Mouse (Mus musculus) kidney, adult 2 months (tissue): Measurements from ENCODE around the gene Rcan3. TPM values are rescaled to one million over a fixed set of nuclear protein-coding genes. Genes with fewer than 3 reads are reported as not detected.

Source experiments
- DNase-seq: peaks from one replicate; pipeline ENCODE4 v3.0.0; 2021
- H3K27ac ChIP-seq: fragments of 200-500 bp; 2 replicates; pipeline ENCODE4 v1.5.1; 2012; ENCODE audit warnings: low read depth, low read length, control low read depth, inconsistent platforms; ENCODE audit not compliant: insufficient read depth
- H3K27me3 ChIP-seq: fragments of 200-500 bp; replicated peaks from 2 replicates; pipeline ENCODE4 v1.6.1; 2012; ENCODE audit warnings: mild to moderate bottlenecking, moderate library complexity, low read length, inconsistent platforms; ENCODE audit not compliant: control insufficient read depth, insufficient read depth
- H3K36me3 ChIP-seq: fragments of 200-500 bp; 2 replicates; pipeline ENCODE4 v1.6.1; 2012; ENCODE audit warnings: mild to moderate bottlenecking, moderate library complexity, low read length, inconsistent platforms; ENCODE audit not compliant: control insufficient read depth, insufficient read depth
- H3K4me1 ChIP-seq: fragments of 200-500 bp; 2 replicates; pipeline ENCODE4 v1.6.1; 2011; ENCODE audit warnings: low read length; ENCODE audit not compliant: control insufficient read depth, insufficient read depth
- H3K4me3 ChIP-seq: fragments of 200-500 bp; 2 replicates; pipeline ENCODE4 v1.5.1; 2011; ENCODE audit warnings: mild to moderate bottlenecking, low read depth, low read length, control low read depth; ENCODE audit not compliant: insufficient read depth
- CTCF ChIP-seq: fragments of 200-500 bp; conservative IDR thresholded peaks from 2 replicates; pipeline ENCODE4 v1.5.1; 2011; ENCODE audit warnings: low read depth, mild to moderate bottlenecking, control low read depth, low read length, moderate library complexity, mixed read lengths; ENCODE audit not compliant: insufficient read depth, insufficient read length
- POLR2A ChIP-seq: fragments of 200-500 bp; IDR thresholded peaks from one replicate; pipeline ENCODE4 v1.6.1; 2011; ENCODE audit warnings: low read depth, low read length, control low read depth
- WGBS: fragments of 180-500 bp; shearing (Covaris S2); methylation state at CpG from one replicate; pipeline ENCODE4 v1.1.7; 2018; 5-methylcytosine and 5-hydroxymethylcytosine counted together
- polyA plus RNA-seq: library from polyadenylated mRNA; depleted of rRNA; stranded (reverse); fragments of >200 nt; gene quantifications from 2 replicates; pipeline ENCODE4 v1.2.3, GENCODE M21; 2012; rRNA removed

The Rcan3 gene
- polyA plus RNA-seq, 1 experiment: 13.4 TPM

- no peak overlapping the region for H3K4me3 ChIP-seq
- no peaks in the 10 kb centered on the region for H3K27me3 ChIP-seq
- no peaks in the 10 kb centered on the region for H3K36me3 ChIP-seq
- no peak overlapping the region for H3K27ac ChIP-seq
- peak; percentile 65 for DNase-seq
- TF ChIP-seq POLR2A (no peak), CTCF (peak; percentile 99)
- 3% methylated on average over 14 of the region's 14 CpGs for WGBS
- H3K4me1 ChIP-seq: no peaks in the 10 kb centered on the region
These were observed 51.3 kb downstream of the Rcan3 start for GRCm38 (mm10) chr4:135382316-135382715.

- DNase-seq: no peak
- 71% methylated on average over 8 of the region's 8 CpGs for WGBS
- TF ChIP-seq POLR2A: no peak
- no peak for TF ChIP-seq CTCF
- H3K4me3 ChIP-seq: no peak overlapping the region
- H3K27me3 ChIP-seq: no peaks in the 10 kb centered on the region
- H3K4me1 ChIP-seq: no peaks in the 10 kb centered on the region
- no peak overlapping the region for H3K27ac ChIP-seq
- no peaks in the 10 kb centered on the region for H3K36me3 ChIP-seq
These were observed 52.3 kb downstream of the Rcan3 start for GRCm38 (mm10) chr4:135381355-135381754.

- H3K4me3 ChIP-seq: no peak overlapping the region
- no peak for TF ChIP-seq CTCF
- no peak for TF ChIP-seq POLR2A
- no peaks in the 10 kb centered on the region for H3K36me3 ChIP-seq
- no peaks in the 10 kb centered on the region for H3K4me1 ChIP-seq
- H3K27ac ChIP-seq: no peak overlapping the region
- DNase-seq: peak; percentile 45
- H3K27me3 ChIP-seq: no peaks in the 10 kb centered on the region
- WGBS: 71% methylated on average over 11 of the region's 11 CpGs
These were observed 56.4 kb downstream of the Rcan3 start for GRCm38 (mm10) chr4:135377241-135377640.

GRCm38 (mm10) chr4:135375444-135375843 is 58.2 kb downstream of the Rcan3 start:
- Histone ChIP-seq H3K27me3 (no peaks in the 10 kb centered on the region), H3K36me3 (no peaks in the 10 kb centered on the region), H3K27ac (no peak overlapping the region), H3K4me3 (no peak overlapping the region), H3K4me1 (no peaks in the 10 kb centered on the region)
- TF ChIP-seq CTCF: peak; percentile 53
- TF ChIP-seq POLR2A: no peak
- no peak for DNase-seq
- WGBS: 66% methylated on average over 3 of the region's 3 CpGs

- no peak overlapping the region for H3K4me3 ChIP-seq
- no peaks in the 10 kb centered on the region for H3K27me3 ChIP-seq
- no peak for DNase-seq
- H3K27ac ChIP-seq: no peak overlapping the region
- no peaks in the 10 kb centered on the region for H3K4me1 ChIP-seq
- TF ChIP-seq CTCF: peak; percentile 24; the same call in 1 of the 2 replicates
- TF ChIP-seq POLR2A: no peak
- H3K36me3 ChIP-seq: no peaks in the 10 kb centered on the region
- 87% methylated on average over 5 of the region's 5 CpGs for WGBS
These were observed 60.4 kb downstream of the Rcan3 start for GRCm38 (mm10) chr4:135373299-135373698.

GRCm38 (mm10) chr4:135370372-135370771 is 63.3 kb downstream of the Rcan3 start:
- TF ChIP-seq CTCF: no peak
- no peak for TF ChIP-seq POLR2A
- no peaks in the 10 kb centered on the region for H3K27me3 ChIP-seq
- DNase-seq: peak; percentile 65
- no peaks in the 10 kb centered on the region for H3K4me1 ChIP-seq
- no peak overlapping the region for H3K27ac ChIP-seq
- 73% methylated on average over 11 of the region's 11 CpGs for WGBS
- no peaks in the 10 kb centered on the region for H3K36me3 ChIP-seq
- H3K4me3 ChIP-seq: no peak overlapping the region

- no peak for DNase-seq
- Histone ChIP-seq H3K4me3 (no peak overlapping the region), H3K36me3 (no peaks in the 10 kb centered on the region), H3K4me1 (no peaks in the 10 kb centered on the region; the same call in 1 of the 2 replicates), H3K27me3 (no peaks in the 10 kb centered on the region), H3K27ac (no peak overlapping the region)
- TF ChIP-seq POLR2A (no peak), CTCF (no peak)
- 67% methylated on average over 6 of the region's 6 CpGs for WGBS
These were observed 70.8 kb downstream of the Rcan3 start for GRCm38 (mm10) chr4:135362828-135363227.

Other genes starting within 250 kb of the Rcan3 start
- 86.6 and 91.1 TPM in 2 replicates for gene Clic4, start 161.0 kb downstream of the Rcan3 start, polyA plus RNA-seq
- 17.1 and 21.6 TPM in 2 replicates for gene Srrm1, start 80.5 kb downstream of the Rcan3 start, polyA plus RNA-seq
- 0.75 and 0.88 TPM in 2 replicates for gene Ncmap, start 35.6 kb downstream of the Rcan3 start, polyA plus RNA-seq
- 0.24 and 0.41 TPM in 2 replicates for gene Stpg1, start 60.9 kb upstream of the Rcan3 start, polyA plus RNA-seq
- 31.0 and 38.8 TPM in 2 replicates for gene Nipal3, start 61.2 kb upstream of the Rcan3 start, polyA plus RNA-seq
- gene Grhl3, start 139.8 kb upstream of the Rcan3 start, polyA plus RNA-seq: 0.28 and 0.49 TPM in 2 replicates